Mouse (Mus musculus) G1E (cell line): Measurements from ENCODE around the gene Filip1l.

Experiments used
- CTCF ChIP-seq: IDR thresholded peaks from 2 replicates; pipeline ENCODE4 v1.5.1; 2012; ENCODE audit warnings: low read depth, low read length, inconsistent platforms, mixed read lengths
- GATA1 ChIP-seq: IDR thresholded peaks from 2 replicates; pipeline ENCODE4 v1.6.1; 2012; ENCODE audit warnings: borderline replicate concordance, low read length, inconsistent platforms, mixed read lengths
- GATA2 ChIP-seq: IDR thresholded peaks from 2 replicates; pipeline ENCODE4 v1.6.1; 2012; ENCODE audit warnings: low read depth, low read length, inconsistent platforms, borderline replicate concordance
- TAL1 ChIP-seq: conservative IDR thresholded peaks from 2 replicates; pipeline ENCODE4 v1.6.1; 2012; ENCODE audit warnings: low read depth, low read length, inconsistent platforms, mixed read lengths

- TF ChIP-seq GATA1 (no peak), CTCF (no peak), GATA2 (no peak), TAL1 (no peak)
Measured at GRCm38 (mm10) chr16:57375248-57375837, 22.4 kb downstream of the Filip1l start.
